Mouse (Mus musculus) gastrocnemius, adult 2 months (tissue): ENCODE data around the gene Parp11. TPM values are rescaled to one million over a fixed set of nuclear protein-coding genes. Genes with fewer than 3 reads are reported as not detected.
A peak's percentile ranks its signal among the peaks of the same experiment; 100 is the strongest.

Experiments
- DNase-seq: peaks from one replicate; pipeline ENCODE4 v3.0.0; 2022
- H3K27ac ChIP-seq: fragments of 200-600 bp; 2 replicates; pipeline ENCODE4 v1.8.1; 2022; ENCODE audit warnings: mild to moderate bottlenecking
- H3K4me3 ChIP-seq: fragments of 200-600 bp; 2 replicates; pipeline ENCODE4 v1.8.1; 2022; ENCODE audit warnings: mild to moderate bottlenecking, moderate library complexity
- CTCF ChIP-seq: fragments of 200-600 bp; IDR thresholded peaks from 2 replicates; pipeline ENCODE4 v1.8.1; 2022; ENCODE audit warnings: antibody characterized with exemption, mild to moderate bottlenecking, moderate library complexity
- intact Hi-C: fragments of 180-260 bp; cut with DNase I; formaldehyde crosslinking; loops from one replicate; pipeline ENCODE4 v1.15.1; 2025
- total RNA-seq, 2 experiments: library from RNA; stranded (reverse); gene quantifications; 2 replicates each; pipeline ENCODE4 v1.2.3; 2021

The Parp11 gene
- total RNA-seq, 2 experiments from 2014 or later, result 3.3 to 3.6 TPM

- no peak for DNase-seq
- intact Hi-C loops, result no loop called here
- no peak overlapping the region for H3K27ac ChIP-seq
- TF ChIP-seq CTCF, result no peak
- H3K4me3 ChIP-seq, result no peak overlapping the region
Observed at GRCm38 (mm10) chr6:127528625-127529024, 82.0 kb downstream of the Parp11 start.

- Histone ChIP-seq H3K27ac (no peak overlapping the region), H3K4me3 (no peak overlapping the region)
- intact Hi-C loops, result no loop called here
- DNase-seq, result peak; percentile 83
- no peak for TF ChIP-seq CTCF
Observed at GRCm38 (mm10) chr6:127529451-127529850, 82.8 kb downstream of the Parp11 start.

GRCm38 (mm10) chr6:127530206-127530605, 83.6 kb downstream of the Parp11 start:
- Histone ChIP-seq H3K27ac (no peak overlapping the region), H3K4me3 (no peak overlapping the region)
- no peak for DNase-seq
- TF ChIP-seq CTCF, result no peak
- intact Hi-C loops, result no loop called here

GRCm38 (mm10) chr6:127531412-127532205, 85.0 kb downstream of the Parp11 start:
- no peak overlapping the region for H3K27ac ChIP-seq
- DNase-seq, result no peak
- TF ChIP-seq CTCF, result no peak
- no peak overlapping the region for H3K4me3 ChIP-seq
- intact Hi-C loops, result no loop called here

GRCm38 (mm10) chr6:127532304-127532703, 85.7 kb downstream of the Parp11 start:
- no peak overlapping the region for H3K27ac ChIP-seq
- no peak for TF ChIP-seq CTCF
- DNase-seq, result no peak
- intact Hi-C loops, result no loop called here
- no peak overlapping the region for H3K4me3 ChIP-seq

GRCm38 (mm10) chr6:127533766-127534165, 87.1 kb downstream of the Parp11 start:
- no peak for TF ChIP-seq CTCF
- DNase-seq, result no peak
- intact Hi-C loops, result no loop called here
- no peak overlapping the region for H3K27ac ChIP-seq
- H3K4me3 ChIP-seq, result no peak overlapping the region

- H3K4me3 ChIP-seq, result no peak overlapping the region
- intact Hi-C loops, result no loop called here
- no peak for TF ChIP-seq CTCF
- DNase-seq, result no peak
- no peak overlapping the region for H3K27ac ChIP-seq
Observed at GRCm38 (mm10) chr6:127537035-127537434, 90.4 kb downstream of the Parp11 start.

- intact Hi-C loops, result no loop called here
- TF ChIP-seq CTCF, result no peak
Observed at GRCm38 (mm10) chr6:127538118-127538517, 91.5 kb downstream of the Parp11 start.

GRCm38 (mm10) chr6:127539226-127539625, 92.6 kb downstream of the Parp11 start:
- intact Hi-C loops, result no loop called here

More at GRCm38 (mm10) chr6:127538118-127538517, 91.5 kb downstream of the Parp11 start:
- no peak overlapping the region for H3K27ac ChIP-seq
- DNase-seq, result no peak
- no peak overlapping the region for H3K4me3 ChIP-seq

GRCm38 (mm10) chr6:127539659-127540058, 93.0 kb downstream of the Parp11 start:
- TF ChIP-seq CTCF, result no peak
- intact Hi-C loops, result loop anchor here (5.0 kb wide), 1 partner anchor 383 kb away; no protein-coding TSS in a partner anchor
- no peak overlapping the region for H3K27ac ChIP-seq
- no peak for DNase-seq
- no peak overlapping the region for H3K4me3 ChIP-seq

More at GRCm38 (mm10) chr6:127539226-127539625, 92.6 kb downstream of the Parp11 start:
- no peak overlapping the region for H3K27ac ChIP-seq
- no peak overlapping the region for H3K4me3 ChIP-seq
- no peak for DNase-seq
- TF ChIP-seq CTCF, result no peak

- Histone ChIP-seq H3K4me3 (no peak overlapping the region), H3K27ac (no peak overlapping the region)
- DNase-seq, result no peak
- intact Hi-C loops, result loop anchor here (5.0 kb wide), 1 partner anchor 382 kb away; no protein-coding TSS in a partner anchor
- TF ChIP-seq CTCF, result no peak
Observed at GRCm38 (mm10) chr6:127540517-127540916, 93.9 kb downstream of the Parp11 start.

- intact Hi-C loops, result loop anchor here (1.0 to 5.0 kb wide), 3 partner anchors 42 to 381 kb away; no protein-coding TSS in a partner anchor
- peak; percentile 80 for TF ChIP-seq CTCF
- DNase-seq, result peak; percentile 44
- Histone ChIP-seq H3K27ac (no peak overlapping the region), H3K4me3 (no peak overlapping the region)
Observed at GRCm38 (mm10) chr6:127541617-127542374, 95.2 kb downstream of the Parp11 start.

Other genes starting within 250 kb of the Parp11 start
- under 1 TPM; 0.08 to 0.36 TPM for gene Cracr2a, start 114.5 kb downstream of the Parp11 start, total RNA-seq